Mouse (Mus musculus): ENCODE measurements around the gene Tmem259.

DNA sequence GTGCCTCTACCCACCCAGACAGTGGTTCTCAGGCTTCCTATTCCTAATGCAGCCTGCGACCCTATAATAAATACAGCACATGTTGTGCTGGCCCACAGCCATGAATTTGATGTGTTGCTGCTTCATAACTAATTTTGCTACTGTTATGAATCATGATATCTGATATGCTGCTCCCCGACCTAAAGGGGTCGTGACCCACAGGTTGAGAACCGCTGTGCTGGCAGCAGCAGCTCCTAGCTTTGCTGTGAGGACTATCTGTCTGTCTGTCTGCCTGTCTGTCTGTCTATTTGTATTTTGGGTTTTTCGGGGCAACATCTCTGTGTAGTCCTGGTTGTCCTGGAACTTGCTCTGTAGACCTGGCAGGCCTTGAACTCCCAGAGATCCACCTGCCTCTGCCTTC is 39.6 kb upstream of the Tmem259 start:
- TF ChIP-seq CTCF (IDR thresholded peaks at IDR 0.05; ENCODE audit: low read depth, low read length) (no peak), TAL1 (conservative IDR thresholded peaks at IDR 0.05; ENCODE audit: low read depth, low read length) (no peak), POLR2AphosphoS5 (IDR thresholded peaks at IDR 0.05; ENCODE audit: insufficient replicate concordance, low read depth, low read length) (no peak), GATA1 (IDR thresholded peaks at IDR 0.05; ENCODE audit: borderline replicate concordance, low read length) (no peak)
